Mouse (Mus musculus): ENCODE results near the gene R3hdm2. TPM values are rescaled to one million over a fixed set of nuclear protein-coding genes. Genes with fewer than 3 reads are reported as not detected.

Gene R3hdm2
- polyA plus RNA-seq, 1 experiment: 135 TPM

DNA sequence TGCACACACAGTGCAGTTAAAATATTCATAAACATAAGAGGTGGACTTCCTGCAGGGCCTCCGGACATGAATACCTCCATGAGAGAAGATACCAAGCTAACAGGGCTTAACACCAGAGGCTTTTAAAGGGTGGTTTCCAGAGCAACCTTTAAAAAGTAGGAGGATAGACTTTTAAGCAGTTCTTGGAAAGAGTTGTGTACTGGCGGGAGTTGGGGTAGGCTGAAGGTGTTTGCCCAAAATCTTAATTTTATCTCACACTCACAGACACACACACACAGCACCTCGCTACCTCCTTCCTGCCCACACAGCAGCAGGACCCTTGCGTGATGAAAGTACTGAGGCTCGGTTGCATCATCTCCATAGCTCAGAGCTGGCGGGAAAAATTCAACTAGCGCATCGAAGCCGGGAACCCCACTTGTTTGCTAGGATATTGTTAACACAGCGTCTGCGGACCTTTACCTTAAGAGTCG lies 141.5 kb downstream of the R3hdm2 start:
- under 1% methylated on average over 12 of the region's 12 CpGs for whole genome bisulfite sequencing
- no peak for TF ChIP-seq CTCF (IDR thresholded peaks at IDR 0.05; ENCODE audit: borderline replicate concordance, control insufficient read depth, extremely low read depth, insufficient read depth, low read length, poor library complexity)
- TF ChIP-seq POLR2A (IDR thresholded peaks at IDR 0.05; ENCODE audit: control insufficient read depth, extremely low read depth, insufficient read depth, low read length, poor library complexity): no peak

GRCm38 (mm10) chr10:127522088-127522581 lies 142.0 kb downstream of the R3hdm2 start, which contains the start of gene Shmt2:
Shmt2 (minus strand) TSS chr10:127522444.
- Histone ChIP-seq H3K36me3 (ENCODE audit: control insufficient read depth, insufficient read depth, low read length) (no peaks in the 10 kb centered on the region), H3K27me3 (ENCODE audit: control insufficient read depth, insufficient read depth, low read length) (peaks cover 10% of the 10 kb centered on the region; the same call in 1 of the 2 replicates), H3K4me1 (replicated peaks; ENCODE audit: control insufficient read depth, insufficient read depth, low read length) (peaks cover 30% of the 10 kb centered on the region), H3K27ac (ENCODE audit: control insufficient read depth, insufficient read depth, low read length) (no peak within 1 kb of the TSS), H3K4me3 (ENCODE audit: control insufficient read depth, insufficient read depth, low read length) (peak within 1 kb of the TSS; percentile 65)
- WGBS: under 1% methylated on average over 21 of the region's 21 CpGs
- TF ChIP-seq POLR2A (IDR thresholded peaks at IDR 0.05; ENCODE audit: control insufficient read depth, extremely low read depth, insufficient read depth, low read length, poor library complexity): no peak
- TF ChIP-seq CTCF (IDR thresholded peaks at IDR 0.05; ENCODE audit: borderline replicate concordance, control insufficient read depth, extremely low read depth, insufficient read depth, low read length, poor library complexity): 0 out of 2 replicates have a peak, but pooled peaks have one; percentile 17
- peak; percentile 81 for DNase-seq

More for the DNA sequence above, 141.5 kb downstream of the R3hdm2 start:
- no peak for DNase-seq
- Histone ChIP-seq H3K36me3 (ENCODE audit: control insufficient read depth, insufficient read depth, low read length) (no peaks in the 10 kb centered on the region), H3K4me3 (ENCODE audit: control insufficient read depth, insufficient read depth, low read length) (peak overlapping the region; percentile 65), H3K27me3 (ENCODE audit: control insufficient read depth, insufficient read depth, low read length) (peaks cover 5% of the 10 kb centered on the region; the same call in 1 of the 2 replicates), H3K4me1 (replicated peaks; ENCODE audit: control insufficient read depth, insufficient read depth, low read length) (peaks cover 27% of the 10 kb centered on the region), H3K27ac (ENCODE audit: control insufficient read depth, insufficient read depth, low read length) (no peak overlapping the region)

DNA sequence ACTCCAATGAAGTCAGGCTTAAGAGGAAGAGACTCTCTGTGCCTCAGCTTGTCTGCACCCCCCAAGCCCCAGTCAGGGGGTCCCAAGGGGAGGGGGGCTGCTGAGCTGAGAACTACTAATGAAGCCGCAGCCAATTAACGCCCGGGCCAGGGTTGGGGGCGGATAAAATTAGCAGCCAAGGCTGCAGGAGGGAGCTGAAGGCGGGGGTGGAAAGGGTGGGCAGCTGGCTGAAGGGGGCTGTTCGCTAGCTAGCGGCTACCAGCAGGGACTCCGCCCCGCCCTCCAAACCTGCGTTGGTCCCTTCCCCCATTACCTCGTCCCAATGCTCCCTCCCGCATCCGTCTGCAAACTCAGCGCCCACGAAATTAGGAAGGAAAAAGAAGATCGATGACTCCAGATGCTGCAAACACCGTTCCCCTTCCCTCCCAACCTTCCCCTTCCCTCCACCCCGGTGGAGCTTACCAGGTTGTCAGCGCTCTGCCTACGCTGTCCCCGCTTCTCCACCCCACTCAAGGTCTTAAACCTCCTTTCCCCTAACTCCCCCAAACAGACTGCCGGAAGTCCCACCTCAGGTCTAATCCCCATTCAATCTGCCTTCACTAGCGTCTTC lies 144.6 kb downstream of the R3hdm2 start:
- DNase-seq: no peak
- Histone ChIP-seq H3K36me3 (ENCODE audit: control insufficient read depth, insufficient read depth, low read length) (no peaks in the 10 kb centered on the region), H3K27me3 (ENCODE audit: control insufficient read depth, insufficient read depth, low read length) (peaks cover 23% of the 10 kb centered on the region), H3K4me1 (replicated peaks; ENCODE audit: control insufficient read depth, insufficient read depth, low read length) (peaks cover 30% of the 10 kb centered on the region), H3K4me3 (ENCODE audit: control insufficient read depth, insufficient read depth, low read length) (no peak overlapping the region), H3K27ac (ENCODE audit: control insufficient read depth, insufficient read depth, low read length) (no peak overlapping the region)
- WGBS: 26% methylated on average over 23 of the region's 23 CpGs
- TF ChIP-seq POLR2A (IDR thresholded peaks at IDR 0.05; ENCODE audit: control insufficient read depth, extremely low read depth, insufficient read depth, low read length, poor library complexity) (no peak), CTCF (IDR thresholded peaks at IDR 0.05; ENCODE audit: borderline replicate concordance, control insufficient read depth, extremely low read depth, insufficient read depth, low read length, poor library complexity) (no peak)

DNA sequence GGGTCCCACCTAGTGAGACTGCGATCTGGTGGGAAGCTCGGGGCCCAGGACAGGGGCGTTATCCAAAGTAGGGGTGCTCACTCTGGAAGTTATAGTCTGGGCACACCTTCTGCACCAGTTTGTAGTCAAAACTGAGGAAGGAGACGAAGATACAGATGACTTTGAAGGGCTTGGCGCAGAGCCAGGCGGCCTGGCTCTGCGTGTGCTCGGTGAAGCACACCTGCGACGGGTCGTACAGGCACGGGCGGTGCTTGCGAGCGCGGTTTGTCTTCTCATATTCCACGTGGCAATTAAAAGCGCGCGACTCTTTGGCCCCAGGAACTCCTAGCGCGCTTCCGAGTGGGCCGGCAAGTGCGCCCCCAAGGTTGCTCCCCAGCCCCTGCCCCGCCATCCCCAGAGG lies 145.9 kb downstream of the R3hdm2 start:
- Histone ChIP-seq H3K4me1 (replicated peaks; ENCODE audit: control insufficient read depth, insufficient read depth, low read length) (peaks cover 30% of the 10 kb centered on the region), H3K4me3 (ENCODE audit: control insufficient read depth, insufficient read depth, low read length) (no peak overlapping the region), H3K36me3 (ENCODE audit: control insufficient read depth, insufficient read depth, low read length) (no peaks in the 10 kb centered on the region), H3K27me3 (ENCODE audit: control insufficient read depth, insufficient read depth, low read length) (peaks cover 33% of the 10 kb centered on the region), H3K27ac (ENCODE audit: control insufficient read depth, insufficient read depth, low read length) (no peak overlapping the region)
- WGBS: under 1% methylated on average over 26 of the region's 26 CpGs
- TF ChIP-seq CTCF (IDR thresholded peaks at IDR 0.05; ENCODE audit: borderline replicate concordance, control insufficient read depth, extremely low read depth, insufficient read depth, low read length, poor library complexity) (no peak), POLR2A (IDR thresholded peaks at IDR 0.05; ENCODE audit: control insufficient read depth, extremely low read depth, insufficient read depth, low read length, poor library complexity) (no peak)
- DNase-seq: peak; percentile 64

GRCm38 (mm10) chr10:127526681-127527080 lies 146.6 kb downstream of the R3hdm2 start:
- WGBS: 2% methylated on average over 26 of the region's 26 CpGs
- peaks cover 38% of the 10 kb centered on the region for H3K27me3 ChIP-seq (ENCODE audit: control insufficient read depth, insufficient read depth, low read length)
- H3K36me3 ChIP-seq (ENCODE audit: control insufficient read depth, insufficient read depth, low read length): no peaks in the 10 kb centered on the region
- no peak overlapping the region for H3K4me3 ChIP-seq (ENCODE audit: control insufficient read depth, insufficient read depth, low read length)
- no peak overlapping the region for H3K27ac ChIP-seq (ENCODE audit: control insufficient read depth, insufficient read depth, low read length)
- no peak for DNase-seq
- TF ChIP-seq POLR2A (IDR thresholded peaks at IDR 0.05; ENCODE audit: control insufficient read depth, extremely low read depth, insufficient read depth, low read length, poor library complexity): no peak
- TF ChIP-seq CTCF (IDR thresholded peaks at IDR 0.05; ENCODE audit: borderline replicate concordance, control insufficient read depth, extremely low read depth, insufficient read depth, low read length, poor library complexity): peak; percentile 54; the same call in 1 of the 2 replicates
- peaks cover 24% of the 10 kb centered on the region for H3K4me1 ChIP-seq (replicated peaks; ENCODE audit: control insufficient read depth, insufficient read depth, low read length)

- WGBS: 12% methylated on average over 17 of the region's 17 CpGs
- no peak overlapping the region for H3K4me3 ChIP-seq (ENCODE audit: control insufficient read depth, insufficient read depth, low read length)
- H3K27ac ChIP-seq (ENCODE audit: control insufficient read depth, insufficient read depth, low read length): no peak overlapping the region
- H3K4me1 ChIP-seq (replicated peaks; ENCODE audit: control insufficient read depth, insufficient read depth, low read length): peaks cover 21% of the 10 kb centered on the region
- H3K27me3 ChIP-seq (ENCODE audit: control insufficient read depth, insufficient read depth, low read length): peaks cover 45% of the 10 kb centered on the region
- no peak for DNase-seq
- no peaks in the 10 kb centered on the region for H3K36me3 ChIP-seq (ENCODE audit: control insufficient read depth, insufficient read depth, low read length)
- no peak for TF ChIP-seq CTCF (IDR thresholded peaks at IDR 0.05; ENCODE audit: borderline replicate concordance, control insufficient read depth, extremely low read depth, insufficient read depth, low read length, poor library complexity)
- no peak for TF ChIP-seq POLR2A (IDR thresholded peaks at IDR 0.05; ENCODE audit: control insufficient read depth, extremely low read depth, insufficient read depth, low read length, poor library complexity)
Measured at GRCm38 (mm10) chr10:127527481-127527880, 147.4 kb downstream of the R3hdm2 start.

All from thymus, adult 2 months (tissue).